Comparison of ENCODE assay signal across 21 mouse cellular contexts in genomic region chr8:53945561-53945960, GRCm38 (mm10).
DNase-seq lines count a peak whose midpoint lies in the region; ATAC-seq lines count a peak whose summit lies in the region.
"Had no signal": no experiment of that assay in that cellular context is flagged by ENCODE, and none has a peak within 500 bp of the region (broad histone marks: within the 10 kb centered on the region; RNA-seq: fewer than 3 reads in every experiment).

No protein-coding gene starts in this region.

- ATAC-seq in hindbrain, embryonic 13.5 days (ENCODE audit: low FRiP score): no peak
- ATAC-seq in midbrain, embryonic 14.5 days (ENCODE audit: low FRiP score, low TSS enrichment): no peak
- no peak for ATAC-seq in midbrain, embryonic 16.5 days
- ATAC-seq: forebrain, embryonic 16.5 days; inflammation-experienced regulatory T-cells, adult 6 months had no signal

- no peak overlapping the region for H3K4me3 ChIP-seq in hindbrain, embryonic 10.5 days
- H3K4me3 ChIP-seq in hindbrain, embryonic 13.5 days: no peak overlapping the region
- no peak overlapping the region for H3K4me3 ChIP-seq in midbrain, embryonic 14.5 days (replicated peaks; ENCODE audit: low read depth, low read length)
- no peak overlapping the region for H3K4me3 ChIP-seq in midbrain, embryonic 16.5 days (ENCODE audit: low read depth, low read length)
- H3K4me3 ChIP-seq: limb, embryonic 12.5 days; liver, embryonic 13.5 days; midbrain, embryonic 10.5 days had no signal

- DNase-seq in hindbrain, embryonic 10.5 days (ENCODE audit: low spot score): peak; percentile 6
- peak; percentile 3 for DNase-seq in midbrain, embryonic 14.5 days
- DNase-seq in Muller cell, postnatal 12 days (ENCODE audit: inconsistent ontology term): peak; percentile 79
- DNase-seq in cerebellum, postnatal 14 days: peak; percentile 6 to 18
- DNase-seq in heart, postnatal 25 days (ENCODE audit: low spot score): no peak
- no peak for DNase-seq in lung, postnatal 25 days (ENCODE audit: low spot score)
- DNase-seq: adrenal gland, postnatal 10 days; embryo, embryonic 11 days; kidney, adult 2 months; kidney, postnatal 14 days; liver, embryonic 13.5 days; lung, embryonic 14.5 days; lung, postnatal 4 days; retina, postnatal 1 day; thymus, postnatal 14 days had no signal

- H3K4me2 ChIP-seq in hindbrain, embryonic 13.5 days: no peak overlapping the region
- H3K4me2 ChIP-seq in midbrain, embryonic 14.5 days (ENCODE audit: low read length): no peak overlapping the region
- H3K4me2 ChIP-seq in midbrain, embryonic 16.5 days (ENCODE audit: low read length): no peak overlapping the region
- H3K4me2 ChIP-seq: limb, embryonic 12.5 days; liver, embryonic 13.5 days; lung, embryonic 14.5 days had no signal

- 55% methylated on average over 2 of the region's 2 CpGs for WGBS in hindbrain, embryonic 10.5 days
- 36% methylated on average over 2 of the region's 2 CpGs for WGBS in hindbrain, embryonic 13.5 days
- WGBS in midbrain, embryonic 14.5 days: 40% methylated on average over 2 of the region's 2 CpGs
- WGBS in midbrain, embryonic 16.5 days: 34% methylated on average over 2 of the region's 2 CpGs

- H3K36me3 ChIP-seq in hindbrain, embryonic 10.5 days: no peaks in the 10 kb centered on the region
- H3K36me3 ChIP-seq in hindbrain, embryonic 13.5 days: no peaks in the 10 kb centered on the region
- H3K36me3 ChIP-seq in midbrain, embryonic 14.5 days (ENCODE audit: control insufficient read depth, insufficient read depth, low read length): no peaks in the 10 kb centered on the region
- no peaks in the 10 kb centered on the region for H3K36me3 ChIP-seq in midbrain, embryonic 16.5 days (ENCODE audit: control insufficient read depth, insufficient read depth, low read length)
- H3K36me3 ChIP-seq: limb, embryonic 12.5 days; liver, embryonic 13.5 days; midbrain, embryonic 10.5 days had no signal

- no peak overlapping the region for H3K9ac ChIP-seq in hindbrain, embryonic 13.5 days
- H3K9ac ChIP-seq in midbrain, embryonic 14.5 days (replicated peaks; ENCODE audit: low read length): no peak overlapping the region
- H3K9ac ChIP-seq in midbrain, embryonic 16.5 days (ENCODE audit: low read depth, low read length): no peak overlapping the region
- H3K9ac ChIP-seq: limb, embryonic 12.5 days; liver, embryonic 13.5 days; lung, embryonic 14.5 days had no signal

- no peaks in the 10 kb centered on the region for H3K27me3 ChIP-seq in hindbrain, embryonic 10.5 days (ENCODE audit: insufficient read depth, poor library complexity, severe bottlenecking)
- no peaks in the 10 kb centered on the region for H3K27me3 ChIP-seq in hindbrain, embryonic 13.5 days
- H3K27me3 ChIP-seq in midbrain, embryonic 14.5 days (ENCODE audit: control insufficient read depth, insufficient read depth, low read length): no peaks in the 10 kb centered on the region
- no peaks in the 10 kb centered on the region for H3K27me3 ChIP-seq in midbrain, embryonic 16.5 days (ENCODE audit: control insufficient read depth, insufficient read depth, low read depth, low read length)
- H3K27me3 ChIP-seq: limb, embryonic 12.5 days; liver, embryonic 13.5 days had no signal

- H3K4me1 ChIP-seq in hindbrain, embryonic 10.5 days (replicated peaks): peaks cover 4% of the 10 kb centered on the region; the same call in 1 of the 2 replicates
- H3K4me1 ChIP-seq in hindbrain, embryonic 13.5 days (replicated peaks): no peaks in the 10 kb centered on the region
- H3K4me1 ChIP-seq in midbrain, embryonic 14.5 days (ENCODE audit: control insufficient read depth, insufficient read depth, low read length): no peaks in the 10 kb centered on the region
- H3K4me1 ChIP-seq in midbrain, embryonic 16.5 days (ENCODE audit: control insufficient read depth, insufficient read depth, low read length): no peaks in the 10 kb centered on the region
- H3K4me1 ChIP-seq: limb, embryonic 12.5 days; liver, embryonic 13.5 days had no signal

- intact Hi-C loops in heart, postnatal 25 days (cut with DNase I): no loop called here

- no peaks in the 10 kb centered on the region for H3K9me3 ChIP-seq in hindbrain, embryonic 10.5 days
- no peaks in the 10 kb centered on the region for H3K9me3 ChIP-seq in hindbrain, embryonic 13.5 days
- no peaks in the 10 kb centered on the region for H3K9me3 ChIP-seq in midbrain, embryonic 14.5 days (ENCODE audit: control insufficient read depth, low read length)
- no peaks in the 10 kb centered on the region for H3K9me3 ChIP-seq in midbrain, embryonic 16.5 days (replicated peaks; ENCODE audit: control insufficient read depth, low read length, poor library complexity, severe bottlenecking)
- H3K9me3 ChIP-seq: limb, embryonic 12.5 days; liver, embryonic 13.5 days; midbrain, embryonic 10.5 days had no signal

- H3K27ac ChIP-seq in hindbrain, embryonic 10.5 days: no peak overlapping the region
- no peak overlapping the region for H3K27ac ChIP-seq in hindbrain, embryonic 13.5 days
- H3K27ac ChIP-seq in midbrain, embryonic 14.5 days (replicated peaks; ENCODE audit: low read depth, low read length): no peak overlapping the region
- no peak overlapping the region for H3K27ac ChIP-seq in midbrain, embryonic 16.5 days (ENCODE audit: low read length)
- H3K27ac ChIP-seq: limb, embryonic 12.5 days; liver, embryonic 13.5 days; midbrain, embryonic 10.5 days had no signal

Comparison
In these comparisons a context has a peak if more than half of its experiments do, and no peak if none do; other contexts are left out.
1. DNase-seq: peak in hindbrain, embryonic 10.5 days (single experiment), midbrain, embryonic 14.5 days (single experiment), Muller cell, postnatal 12 days (single experiment) and cerebellum, postnatal 14 days (2 of 2); none in heart, postnatal 25 days (single experiment) and lung, postnatal 25 days (single experiment).